Mouse (Mus musculus): ENCODE results near the gene Ddx42. TPM values are rescaled to one million over a fixed set of nuclear protein-coding genes. Genes with fewer than 3 reads are reported as not detected.
A peak's percentile ranks its signal among the peaks of the same experiment; 100 is the strongest.

Gene Ddx42
- 35.3 and 50.4 TPM in 2 replicates for polyA plus RNA-seq (2012; rRNA removed)
- polyA plus RNA-seq (2014; fragmentation: Nextera tagmentation; extraction: Ambion mirVana): 63.9 and 73.3 TPM in 2 replicates

GRCm38 (mm10) chr11:106216730-106217490 is at the start of gene Ddx42:
Gene Ddx42, plus strand, starts transcription at chr11:106216926.
- under 1% methylated on average over 70 of the region's 70 CpGs for WGBS
- Histone ChIP-seq H3K9me3 (ENCODE audit: control insufficient read depth, low read length) (no peaks in the 10 kb centered on the region), H3K4me2 (replicated peaks; ENCODE audit: low read depth, low read length, severe bottlenecking) (peak within 1 kb of the TSS; percentile 55), H3K27me3 (ENCODE audit: control insufficient read depth, insufficient read depth, low read length) (no peaks in the 10 kb centered on the region), H3K4me1 (ENCODE audit: control insufficient read depth, insufficient read depth, low read length) (peaks cover 21% of the 10 kb centered on the region), H3K4me3 (replicated peaks; ENCODE audit: low read length) (peak within 1 kb of the TSS; percentile 76), H3K36me3 (ENCODE audit: control insufficient read depth, insufficient read depth, low read length) (peaks cover 17% of the 10 kb centered on the region), H3K27ac (replicated peaks; ENCODE audit: low read depth, low read length) (peak within 1 kb of the TSS; percentile 94), H3K9ac (ENCODE audit: low read depth, low read length, severe bottlenecking) (peak within 1 kb of the TSS; percentile 91)
- TF ChIP-seq POLR2A (IDR thresholded peaks at IDR 0.05; ENCODE audit: borderline replicate concordance, extremely low read depth, insufficient read depth, insufficient read length): 0 out of 2 replicates have a peak, but pooled peaks have one; percentile 80
- peak; percentile 99 for DNase-seq (ENCODE audit: low spot score)
- ATAC-seq (ENCODE audit: low FRiP score, low read depth): peak; percentile 94

- ATAC-seq (ENCODE audit: low FRiP score, low read depth): no peak
- DNase-seq (ENCODE audit: low spot score): no peak
- H3K4me1 ChIP-seq (ENCODE audit: control insufficient read depth, insufficient read depth, low read length): no peaks in the 10 kb centered on the region
- no peak overlapping the region for H3K27ac ChIP-seq (replicated peaks; ENCODE audit: low read depth, low read length)
- peaks cover 65% of the 10 kb centered on the region for H3K36me3 ChIP-seq (ENCODE audit: control insufficient read depth, insufficient read depth, low read length)
- H3K9me3 ChIP-seq (ENCODE audit: control insufficient read depth, low read length): no peaks in the 10 kb centered on the region
- no peak overlapping the region for H3K4me3 ChIP-seq (replicated peaks; ENCODE audit: low read length)
- no peak overlapping the region for H3K4me2 ChIP-seq (replicated peaks; ENCODE audit: low read depth, low read length, severe bottlenecking)
- H3K27me3 ChIP-seq (ENCODE audit: control insufficient read depth, insufficient read depth, low read length): no peaks in the 10 kb centered on the region
- no peak overlapping the region for H3K9ac ChIP-seq (ENCODE audit: low read depth, low read length, severe bottlenecking)
- no peak for TF ChIP-seq POLR2A (IDR thresholded peaks at IDR 0.05; ENCODE audit: borderline replicate concordance, extremely low read depth, insufficient read depth, insufficient read length)
- WGBS: 85% methylated on average over 5 of the region's 5 CpGs
These were observed 49.3 kb upstream of the Ddx42 start for GRCm38 (mm10) chr11:106167435-106167834.

- DNase-seq (ENCODE audit: low spot score) (no peak), ATAC-seq (ENCODE audit: low FRiP score, low read depth) (no peak)
- Histone ChIP-seq H3K4me2 (replicated peaks; ENCODE audit: low read depth, low read length, severe bottlenecking) (no peak overlapping the region), H3K4me3 (replicated peaks; ENCODE audit: low read length) (no peak overlapping the region), H3K4me1 (ENCODE audit: control insufficient read depth, insufficient read depth, low read length) (no peaks in the 10 kb centered on the region), H3K27me3 (ENCODE audit: control insufficient read depth, insufficient read depth, low read length) (no peaks in the 10 kb centered on the region), H3K9ac (ENCODE audit: low read depth, low read length, severe bottlenecking) (no peak overlapping the region), H3K9me3 (ENCODE audit: control insufficient read depth, low read length) (no peaks in the 10 kb centered on the region), H3K27ac (replicated peaks; ENCODE audit: low read depth, low read length) (no peak overlapping the region), H3K36me3 (ENCODE audit: control insufficient read depth, insufficient read depth, low read length) (peaks cover 45% of the 10 kb centered on the region)
- WGBS: 72% methylated on average over 7 of the region's 7 CpGs
- no peak for TF ChIP-seq POLR2A (IDR thresholded peaks at IDR 0.05; ENCODE audit: borderline replicate concordance, extremely low read depth, insufficient read depth, insufficient read length)
These were observed 45.9 kb upstream of the Ddx42 start for GRCm38 (mm10) chr11:106170807-106171206.

- no peak overlapping the region for H3K4me3 ChIP-seq (replicated peaks; ENCODE audit: low read length)
- H3K4me2 ChIP-seq (replicated peaks; ENCODE audit: low read depth, low read length, severe bottlenecking): no peak overlapping the region
- no peak overlapping the region for H3K27ac ChIP-seq (replicated peaks; ENCODE audit: low read depth, low read length)
- H3K9ac ChIP-seq (ENCODE audit: low read depth, low read length, severe bottlenecking): no peak overlapping the region
- TF ChIP-seq POLR2A (IDR thresholded peaks at IDR 0.05; ENCODE audit: borderline replicate concordance, extremely low read depth, insufficient read depth, insufficient read length): no peak
- ATAC-seq (ENCODE audit: low FRiP score, low read depth) (no peak), DNase-seq (ENCODE audit: low spot score) (no peak)
- H3K36me3 ChIP-seq (ENCODE audit: control insufficient read depth, insufficient read depth, low read length): peaks cover 27% of the 10 kb centered on the region
- H3K4me1 ChIP-seq (ENCODE audit: control insufficient read depth, insufficient read depth, low read length): no peaks in the 10 kb centered on the region
- no peaks in the 10 kb centered on the region for H3K9me3 ChIP-seq (ENCODE audit: control insufficient read depth, low read length)
- no peaks in the 10 kb centered on the region for H3K27me3 ChIP-seq (ENCODE audit: control insufficient read depth, insufficient read depth, low read length)
- 89% methylated on average over 2 of the region's 2 CpGs for WGBS
These were observed 43.5 kb upstream of the Ddx42 start for GRCm38 (mm10) chr11:106173228-106173627.

- no peaks in the 10 kb centered on the region for H3K27me3 ChIP-seq (ENCODE audit: control insufficient read depth, insufficient read depth, low read length)
- no peaks in the 10 kb centered on the region for H3K9me3 ChIP-seq (ENCODE audit: control insufficient read depth, low read length)
- peaks cover 21% of the 10 kb centered on the region; the same call in 1 of the 2 replicates for H3K36me3 ChIP-seq (ENCODE audit: control insufficient read depth, insufficient read depth, low read length)
- H3K27ac ChIP-seq (replicated peaks; ENCODE audit: low read depth, low read length): no peak overlapping the region
- H3K9ac ChIP-seq (ENCODE audit: low read depth, low read length, severe bottlenecking): 0 out of 2 replicates have a peak overlapping the region, but pooled peaks have one; percentile 13
- 76% methylated on average over 5 of the region's 5 CpGs for WGBS
- H3K4me3 ChIP-seq (replicated peaks; ENCODE audit: low read length): no peak overlapping the region
- TF ChIP-seq POLR2A (IDR thresholded peaks at IDR 0.05; ENCODE audit: borderline replicate concordance, extremely low read depth, insufficient read depth, insufficient read length): no peak
- H3K4me2 ChIP-seq (replicated peaks; ENCODE audit: low read depth, low read length, severe bottlenecking): no peak overlapping the region
- H3K4me1 ChIP-seq (ENCODE audit: control insufficient read depth, insufficient read depth, low read length): no peaks in the 10 kb centered on the region
- ATAC-seq (ENCODE audit: low FRiP score, low read depth) (no peak), DNase-seq (ENCODE audit: low spot score) (no peak)
These were observed 42.4 kb upstream of the Ddx42 start for GRCm38 (mm10) chr11:106174372-106174771.
